Mouse (Mus musculus): ENCODE data around the gene Gm21988.
A peak's percentile ranks its signal among the peaks of the same experiment; 100 is the strongest.

The Gm21988 gene

GRCm38 (mm10) chr11:70239541-70240279 lies at the start of gene Gm21988, which contains the start of gene Rnasek:
Gene Gm21988 (minus strand): TSS chr11:70239830.
Gene Rnasek (minus strand): TSS chr11:70239842.
- peak; percentile 77 to 80 for DNase-seq (ENCODE audit: low spot score in 2 of 2)

- no peak for DNase-seq (ENCODE audit: low spot score in 2 of 2)
Observed at GRCm38 (mm10) chr11:70289236-70289635, 49.6 kb upstream of the Gm21988 start.

DNA sequence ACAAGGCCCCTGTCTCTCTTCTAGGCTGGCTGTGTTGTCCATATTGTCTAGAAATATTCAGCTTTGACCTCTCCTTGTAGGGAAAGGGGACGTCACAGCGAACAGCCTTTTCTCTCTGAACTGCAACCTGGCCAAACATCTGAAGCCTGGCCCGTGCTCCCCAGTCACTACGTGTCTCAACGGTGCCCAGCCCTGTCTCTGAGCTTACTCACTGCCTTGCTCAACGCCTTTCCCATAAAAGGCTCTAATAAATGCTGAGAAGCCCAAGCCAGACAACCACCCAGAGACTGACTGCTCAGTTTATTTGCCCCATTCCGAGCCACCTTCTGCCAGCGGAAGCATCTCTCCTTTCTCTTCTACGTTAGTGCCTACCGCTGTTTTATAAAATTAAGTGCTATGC lies 48.5 kb upstream of the Gm21988 start:
- no peak for DNase-seq (ENCODE audit: low spot score in 2 of 2)

DNA sequence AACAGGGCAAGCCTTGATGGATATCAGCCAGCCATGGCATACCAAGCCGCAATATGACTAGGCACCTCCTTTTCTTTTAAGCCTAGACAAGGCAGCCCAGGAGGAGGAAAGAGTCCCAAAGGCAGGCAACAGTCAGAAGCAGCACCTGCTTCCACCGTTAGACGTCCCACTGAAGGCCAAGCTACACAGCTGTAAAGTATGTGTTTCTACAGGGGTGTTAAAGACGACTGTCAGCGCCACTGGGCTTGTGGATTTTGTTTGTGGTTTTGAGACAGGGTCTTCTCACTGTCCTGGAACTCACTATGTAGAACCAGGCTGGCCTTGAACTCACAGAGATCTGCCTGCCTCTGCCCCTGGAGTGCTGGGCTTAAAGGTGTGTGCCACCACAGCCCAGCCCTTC lies 46.1 kb upstream of the Gm21988 start:
- no peak for DNase-seq (ENCODE audit: low spot score in 2 of 2)

GRCm38 (mm10) chr11:70284757-70285156 lies 45.1 kb upstream of the Gm21988 start:
- no peak for DNase-seq (ENCODE audit: low spot score in 2 of 2)

- no peak for DNase-seq (ENCODE audit: low spot score in 2 of 2)
Observed at GRCm38 (mm10) chr11:70283666-70284065, 44.0 kb upstream of the Gm21988 start.

GRCm38 (mm10) chr11:70280441-70280840 lies 40.8 kb upstream of the Gm21988 start:
- no peak for DNase-seq (ENCODE audit: low spot score in 2 of 2)

DNA sequence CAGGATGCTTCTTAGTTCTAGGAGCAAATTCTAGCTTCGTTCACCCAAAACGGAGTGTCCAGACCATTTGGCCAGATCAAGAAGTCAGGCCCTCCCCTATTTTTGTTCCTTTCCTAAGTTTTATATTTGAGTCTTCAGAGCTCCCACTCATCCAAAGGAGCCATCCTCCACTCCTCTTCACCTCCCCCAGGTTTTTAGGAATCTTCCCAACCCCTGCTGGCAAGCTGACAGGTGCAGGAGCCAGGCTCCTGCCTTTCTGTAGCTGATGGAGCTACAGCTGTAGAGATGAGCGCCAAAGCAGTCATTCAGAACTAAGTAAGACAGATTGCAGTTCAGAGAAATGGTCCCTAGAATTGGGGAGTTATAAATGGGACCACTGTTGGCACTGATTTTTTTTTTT lies 39.3 kb upstream of the Gm21988 start:
- DNase-seq (ENCODE audit: low spot score in 2 of 2), result no peak

DNA sequence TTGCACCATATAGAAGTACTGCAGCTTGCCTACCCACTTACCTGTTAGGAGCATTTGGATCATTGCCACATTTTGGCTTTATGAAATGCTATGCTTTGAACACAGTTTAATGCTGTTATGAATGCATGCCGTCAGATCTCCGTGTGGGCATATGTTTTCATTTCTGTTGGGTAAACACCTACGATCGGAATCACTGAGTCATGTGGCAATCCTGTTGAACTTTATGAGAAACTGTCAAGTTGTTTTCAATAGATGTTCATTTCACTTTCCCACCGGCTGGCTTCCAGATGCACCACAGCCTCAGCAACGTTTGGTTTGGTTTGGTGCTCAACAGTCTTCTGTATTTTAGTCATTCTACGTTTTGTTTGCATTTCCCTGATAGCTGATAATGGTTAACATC lies 32.0 kb upstream of the Gm21988 start:
- no peak for DNase-seq (ENCODE audit: low spot score in 2 of 2)

GRCm38 (mm10) chr11:70266405-70266804 lies 26.8 kb upstream of the Gm21988 start:
- DNase-seq (ENCODE audit: low spot score in 2 of 2), result no peak

GRCm38 (mm10) chr11:70265819-70266218 lies 26.2 kb upstream of the Gm21988 start:
- DNase-seq (ENCODE audit: low spot score in 2 of 2), result no peak

DNA sequence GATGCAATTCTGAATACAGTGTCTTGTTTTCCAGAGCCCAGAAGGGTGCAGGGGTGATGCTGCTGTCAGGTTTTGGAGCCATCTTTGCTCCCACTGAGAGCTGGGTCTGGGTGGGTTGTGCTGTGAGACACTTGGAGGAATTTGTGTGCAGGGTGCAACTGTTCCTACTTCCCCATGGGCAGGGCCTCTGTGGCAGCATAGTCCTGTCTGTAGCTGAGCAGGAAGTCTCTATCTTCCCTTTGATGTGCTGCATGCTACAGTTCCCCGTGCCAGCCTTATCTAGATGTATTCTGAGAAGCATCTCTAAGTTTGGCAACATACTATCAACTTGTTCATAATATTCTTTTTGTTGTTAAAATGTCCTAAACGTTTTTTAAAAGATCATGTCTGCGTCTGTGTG lies 25.6 kb upstream of the Gm21988 start:
- no peak for DNase-seq (ENCODE audit: low spot score in 2 of 2)

GRCm38 (mm10) chr11:70259035-70259434 lies 19.4 kb upstream of the Gm21988 start:
- DNase-seq (ENCODE audit: low spot score in 2 of 2), result no peak

- no peak for DNase-seq (ENCODE audit: low spot score in 2 of 2)
Observed at GRCm38 (mm10) chr11:70254931-70255531, 15.4 kb upstream of the Gm21988 start, which contains the start of gene Alox12. Gene Alox12 (minus strand): TSS chr11:70255353.

GRCm38 (mm10) chr11:70254337-70254736 lies 14.7 kb upstream of the Gm21988 start:
- no peak for DNase-seq (ENCODE audit: low spot score in 2 of 2)

- DNase-seq (ENCODE audit: low spot score in 2 of 2), result no peak
Observed at GRCm38 (mm10) chr11:70251853-70252252, 12.2 kb upstream of the Gm21988 start.

DNA sequence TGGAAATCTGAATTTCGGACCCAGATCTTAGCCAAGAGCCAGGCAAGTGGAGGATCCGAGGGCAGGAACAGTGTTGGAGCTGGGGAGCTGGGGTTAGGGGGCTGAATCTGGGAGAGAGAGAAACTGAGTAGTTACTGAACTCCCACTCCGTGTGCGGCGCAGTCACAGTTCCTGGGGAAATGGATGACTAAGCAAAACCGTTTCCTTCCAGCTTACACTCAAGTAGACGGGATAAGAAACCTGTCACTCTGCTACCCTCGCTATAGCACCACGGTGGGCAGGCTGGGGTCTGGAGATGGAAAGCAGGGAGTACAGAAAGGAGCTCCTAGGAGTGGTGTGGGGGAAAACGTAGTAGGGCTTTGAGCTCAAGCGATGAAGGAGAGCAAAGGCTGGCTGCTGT lies 10.5 kb upstream of the Gm21988 start:
- no peak for DNase-seq (ENCODE audit: low spot score in 2 of 2)

- peak in 1 of 2 experiments; percentile 53 for DNase-seq (ENCODE audit: low spot score in 2 of 2)
Observed at GRCm38 (mm10) chr11:70247136-70247845, 7.7 kb upstream of the Gm21988 start.

GRCm38 (mm10) chr11:70242591-70242990 lies 3.0 kb upstream of the Gm21988 start:
- DNase-seq (ENCODE audit: low spot score in 2 of 2), result no peak

- DNase-seq (ENCODE audit: low spot score in 2 of 2), result no peak
Observed at GRCm38 (mm10) chr11:70238591-70239440, 814 bp downstream of the Gm21988 start.

DNA sequence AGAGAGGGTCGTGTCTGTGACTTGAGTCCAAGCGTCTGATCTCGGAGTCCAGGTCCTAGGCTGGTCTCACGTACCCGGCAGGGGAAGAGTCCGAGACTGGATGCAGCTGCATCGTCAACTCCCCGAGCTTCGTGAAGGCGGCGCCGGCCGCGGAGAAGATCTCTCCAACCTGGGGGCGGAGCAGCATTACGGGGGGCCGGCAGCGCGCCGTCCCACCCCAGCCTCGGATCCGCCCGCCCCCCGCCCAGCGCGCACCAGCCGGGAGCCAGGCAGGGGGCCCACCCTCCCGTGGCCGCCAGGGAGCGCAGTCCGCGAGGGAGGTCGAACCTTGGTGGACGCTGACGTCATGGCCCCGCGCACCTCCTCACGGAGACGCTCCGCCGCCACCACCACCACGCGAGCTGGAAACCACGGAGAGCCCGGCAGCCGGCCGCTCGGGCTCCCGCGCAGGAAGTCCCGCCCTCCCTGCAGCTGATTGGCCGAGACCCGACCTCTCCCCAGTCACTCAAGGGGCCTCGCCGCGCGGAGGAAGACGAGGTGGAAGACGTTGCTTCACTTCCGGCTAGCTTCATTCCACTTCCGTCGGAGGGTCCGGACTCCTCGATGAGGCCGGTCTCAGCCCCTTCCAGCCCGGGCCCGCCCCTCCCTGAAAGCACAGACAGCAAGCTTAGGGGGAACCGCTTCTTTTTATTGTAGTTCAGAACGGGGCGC lies 2.0 kb downstream of the Gm21988 start, which contains the start of gene 0610010K14Rik:
Gene 0610010K14Rik (minus strand): TSS at position 458 of the 711 bp plus-strand sequence.
- DNase-seq (ENCODE audit: low spot score in 2 of 2), result peak; percentile 96
